Mouse (Mus musculus) spleen, adult 2 months (tissue): ENCODE data around the gene Tcf25.

ENCODE experiments used
- CTCF ChIP-seq: fragments of 200-500 bp; IDR thresholded peaks from 2 replicates; pipeline ENCODE4 v1.5.1; 2011; ENCODE audit warnings: mild to moderate bottlenecking, inconsistent platforms; ENCODE audit not compliant: insufficient read depth, insufficient read length, insufficient replicate concordance; ENCODE audit errors: extremely low read depth
- POLR2A ChIP-seq: fragments of 200-500 bp; IDR thresholded peaks from 2 replicates; pipeline ENCODE4 v1.6.1; 2011; ENCODE audit warnings: low read depth, low read length, inconsistent platforms

DNA sequence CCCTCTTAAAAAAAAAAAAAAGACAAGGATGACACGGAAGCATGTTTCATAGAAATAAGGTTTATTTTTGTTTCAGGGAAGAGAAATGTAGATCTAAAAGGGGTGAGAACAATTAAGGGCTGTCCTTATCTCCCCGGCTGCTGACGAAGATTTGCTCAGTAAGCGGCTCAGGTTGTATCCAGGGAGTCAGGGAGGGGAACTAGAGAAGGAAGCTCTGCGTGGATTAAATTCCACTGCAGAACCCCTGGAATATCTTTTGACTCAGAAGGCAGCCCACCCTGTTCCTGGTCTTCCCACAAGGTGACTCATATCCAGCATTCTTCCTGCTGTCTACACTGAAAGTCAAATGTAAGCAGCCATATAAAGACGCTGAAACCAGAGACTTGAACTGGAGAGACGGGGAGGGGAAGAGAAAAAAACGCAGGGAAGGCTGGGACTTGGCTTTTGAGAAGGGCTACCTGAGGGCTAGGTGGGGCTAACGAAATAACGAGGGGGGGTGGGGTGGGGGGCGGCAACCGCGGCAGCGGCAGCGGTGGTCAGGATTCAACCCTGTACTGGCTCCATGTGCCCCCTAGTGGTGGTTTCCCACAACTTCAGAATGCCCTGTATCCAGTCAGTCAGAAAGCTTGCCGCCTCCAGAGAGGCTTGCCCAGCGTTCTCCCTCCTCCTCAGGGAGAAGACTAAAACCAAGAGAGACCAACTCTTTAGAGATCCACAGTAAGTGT, 48.7 kb downstream of the Tcf25 start:
- TF ChIP-seq CTCF (peak; percentile 65; the same call in 1 of the 2 replicates), POLR2A (no peak)
